Mouse (Mus musculus): ENCODE measurements around the gene Stk19. TPM values are rescaled to one million over a fixed set of nuclear protein-coding genes. Genes with fewer than 3 reads are reported as not detected.

The Stk19 gene
- polyA plus RNA-seq, 1 experiment from 2014 or later = 20.5 TPM

Small RNA genes lying within 50 kb of the gene (microRNA-seq; reads per million reads assigned to microRNA genes)
- 1.2 reads per million for gene Mir6970
- gene Mir6971 = not detected
- not detected for gene Mir6972

Other genes with a start within 250 kb of the Stk19 start
- 4.0 and 4.7 TPM in 2 replicates for gene Gpsm3, start 247.1 kb downstream of the Stk19 start, polyA plus RNA-seq (2014; fragmentation: Nextera tagmentation; extraction: Ambion mirVana)
- gene Pbx2, start 245.7 kb downstream of the Stk19 start, polyA plus RNA-seq (2014; fragmentation: Nextera tagmentation; extraction: Ambion mirVana) = 21.5 and 22.0 TPM in 2 replicates
- gene Ager, start 239.1 kb downstream of the Stk19 start, polyA plus RNA-seq (2014; fragmentation: Nextera tagmentation; extraction: Ambion mirVana) = 1.3 and 2.7 TPM in 2 replicates
- gene Rnf5, start 233.3 kb downstream of the Stk19 start, polyA plus RNA-seq (2014; fragmentation: Nextera tagmentation; extraction: Ambion mirVana) = 111 TPM in 2 replicates
- gene Agpat1, start 232.7 kb downstream of the Stk19 start, polyA plus RNA-seq (2014; fragmentation: Nextera tagmentation; extraction: Ambion mirVana) = 58.2 and 74.8 TPM in 2 replicates
- gene Egfl8, start 221.0 kb downstream of the Stk19 start, polyA plus RNA-seq (2014; fragmentation: Nextera tagmentation; extraction: Ambion mirVana) = 2.8 and 3.5 TPM in 2 replicates
- 24.8 and 26.1 TPM in 2 replicates for gene Ppt2, start 208.4 kb downstream of the Stk19 start, polyA plus RNA-seq (2014; fragmentation: Nextera tagmentation; extraction: Ambion mirVana)
- gene Prrt1, start 207.4 kb downstream of the Stk19 start, polyA plus RNA-seq (2014; fragmentation: Nextera tagmentation; extraction: Ambion mirVana) = 0.17 and 0.20 TPM in 2 replicates
- 13.1 and 19.3 TPM in 2 replicates for gene Fkbpl, start 192.2 kb downstream of the Stk19 start, polyA plus RNA-seq (2014; fragmentation: Nextera tagmentation; extraction: Ambion mirVana)
- gene Atf6b, start 189.8 kb downstream of the Stk19 start, polyA plus RNA-seq (2014; fragmentation: Nextera tagmentation; extraction: Ambion mirVana) = 63.4 and 71.4 TPM in 2 replicates
- gene Tnxb, start 166.4 kb downstream of the Stk19 start, polyA plus RNA-seq (2014; fragmentation: Nextera tagmentation; extraction: Ambion mirVana) = not detected in 2 replicates
- not detected in 2 replicates for gene C4b, start 93.1 kb downstream of the Stk19 start, polyA plus RNA-seq (2014; fragmentation: Nextera tagmentation; extraction: Ambion mirVana)
- gene Cyp21a1, start 32.4 kb downstream of the Stk19 start, polyA plus RNA-seq (2014; fragmentation: Nextera tagmentation; extraction: Ambion mirVana) = not detected in 2 replicates
- 72.4 and 74.6 TPM in 2 replicates for gene Dxo, start 74 bp upstream of the Stk19 start, polyA plus RNA-seq (2014; fragmentation: Nextera tagmentation; extraction: Ambion mirVana)
- 43.2 and 49.0 TPM in 2 replicates for gene Skiv2l, start 13.3 kb upstream of the Stk19 start, polyA plus RNA-seq (2014; fragmentation: Nextera tagmentation; extraction: Ambion mirVana)
- gene Nelfe, start 13.4 kb upstream of the Stk19 start, polyA plus RNA-seq (2014; fragmentation: Nextera tagmentation; extraction: Ambion mirVana) = 152 TPM in 2 replicates
- gene Cfb, start 25.6 kb upstream of the Stk19 start, polyA plus RNA-seq (2014; fragmentation: Nextera tagmentation; extraction: Ambion mirVana) = 1.6 and 2.6 TPM in 2 replicates
- 1.9 and 2.3 TPM in 2 replicates for gene Zbtb12, start 42.5 kb upstream of the Stk19 start, polyA plus RNA-seq (2014; fragmentation: Nextera tagmentation; extraction: Ambion mirVana)
- not detected in 2 replicates for gene Gm20547, start 45.1 kb upstream of the Stk19 start, polyA plus RNA-seq (2014; fragmentation: Nextera tagmentation; extraction: Ambion mirVana)
- 0.44 and 0.58 TPM in 2 replicates for gene C2, start 61.3 kb upstream of the Stk19 start, polyA plus RNA-seq (2014; fragmentation: Nextera tagmentation; extraction: Ambion mirVana)
- 77.8 and 78.9 TPM in 2 replicates for gene Ehmt2, start 61.5 kb upstream of the Stk19 start, polyA plus RNA-seq (2014; fragmentation: Nextera tagmentation; extraction: Ambion mirVana)
- gene Slc44a4, start 77.5 kb upstream of the Stk19 start, polyA plus RNA-seq (2014; fragmentation: Nextera tagmentation; extraction: Ambion mirVana) = 0.21 TPM in 1 of 2 replicates, not detected in the other
- gene Neu1, start 94.3 kb upstream of the Stk19 start, polyA plus RNA-seq (2014; fragmentation: Nextera tagmentation; extraction: Ambion mirVana) = 10.3 and 12.8 TPM in 2 replicates
- 0.43 and 0.44 TPM in 2 replicates for gene Hspa1b, start 122.3 kb upstream of the Stk19 start, polyA plus RNA-seq (2014; fragmentation: Nextera tagmentation; extraction: Ambion mirVana)
- 0.36 and 0.43 TPM in 2 replicates for gene Gm20481, start 133.0 kb upstream of the Stk19 start, polyA plus RNA-seq (2014; fragmentation: Nextera tagmentation; extraction: Ambion mirVana)
- 0.75 and 4.0 TPM in 2 replicates for gene Hspa1a, start 135.2 kb upstream of the Stk19 start, polyA plus RNA-seq (2014; fragmentation: Nextera tagmentation; extraction: Ambion mirVana)
- 1.5 and 1.6 TPM in 2 replicates for gene Hspa1l, start 135.8 kb upstream of the Stk19 start, polyA plus RNA-seq (2014; fragmentation: Nextera tagmentation; extraction: Ambion mirVana)
- 266 and 271 TPM in 2 replicates for gene Lsm2, start 144.9 kb upstream of the Stk19 start, polyA plus RNA-seq (2014; fragmentation: Nextera tagmentation; extraction: Ambion mirVana)
- 124 and 140 TPM in 2 replicates for gene Vars, start 164.0 kb upstream of the Stk19 start, polyA plus RNA-seq (2014; fragmentation: Nextera tagmentation; extraction: Ambion mirVana)
- 0.07 and 0.16 TPM in 2 replicates for gene Vwa7, start 179.6 kb upstream of the Stk19 start, polyA plus RNA-seq (2014; fragmentation: Nextera tagmentation; extraction: Ambion mirVana)
- gene Sapcd1, start 191.1 kb upstream of the Stk19 start, polyA plus RNA-seq (2014; fragmentation: Nextera tagmentation; extraction: Ambion mirVana) = 1.4 TPM in 2 replicates
- 3.5 and 3.7 TPM in 2 replicates for gene Msh5, start 209.8 kb upstream of the Stk19 start, polyA plus RNA-seq (2014; fragmentation: Nextera tagmentation; extraction: Ambion mirVana)
- 52.1 and 76.7 TPM in 2 replicates for gene Clic1, start 213.0 kb upstream of the Stk19 start, polyA plus RNA-seq (2014; fragmentation: Nextera tagmentation; extraction: Ambion mirVana)
- gene Ddah2, start 222.1 kb upstream of the Stk19 start, polyA plus RNA-seq (2014; fragmentation: Nextera tagmentation; extraction: Ambion mirVana) = 553 and 582 TPM in 2 replicates
- 0.16 TPM in 1 of 2 replicates, not detected in the other for gene Ly6g6c, start 228.4 kb upstream of the Stk19 start, polyA plus RNA-seq (2014; fragmentation: Nextera tagmentation; extraction: Ambion mirVana)
- 0.84 and 1.2 TPM in 2 replicates for gene Mpig6b, start 229.2 kb upstream of the Stk19 start, polyA plus RNA-seq (2014; fragmentation: Nextera tagmentation; extraction: Ambion mirVana)
- gene Ly6g6e, start 240.0 kb upstream of the Stk19 start, polyA plus RNA-seq (2014; fragmentation: Nextera tagmentation; extraction: Ambion mirVana) = 1.5 and 2.1 TPM in 2 replicates
- 0.72 and 1.6 TPM in 2 replicates for gene Ly6g6d, start 241.1 kb upstream of the Stk19 start, polyA plus RNA-seq (2014; fragmentation: Nextera tagmentation; extraction: Ambion mirVana)
- gene Ly6g6f, start 248.7 kb upstream of the Stk19 start, polyA plus RNA-seq (2014; fragmentation: Nextera tagmentation; extraction: Ambion mirVana) = 0.27 and 0.73 TPM in 2 replicates